Mouse (Mus musculus): Measurements from ENCODE around the gene Tmcc3. TPM values are rescaled to one million over a fixed set of nuclear protein-coding genes. Genes with fewer than 3 reads are reported as not detected.

Gene Tmcc3
- total and polyA plus RNA-seq, 3 experiments: 11.3 to 30.1 (median 23.1) TPM

DNA sequence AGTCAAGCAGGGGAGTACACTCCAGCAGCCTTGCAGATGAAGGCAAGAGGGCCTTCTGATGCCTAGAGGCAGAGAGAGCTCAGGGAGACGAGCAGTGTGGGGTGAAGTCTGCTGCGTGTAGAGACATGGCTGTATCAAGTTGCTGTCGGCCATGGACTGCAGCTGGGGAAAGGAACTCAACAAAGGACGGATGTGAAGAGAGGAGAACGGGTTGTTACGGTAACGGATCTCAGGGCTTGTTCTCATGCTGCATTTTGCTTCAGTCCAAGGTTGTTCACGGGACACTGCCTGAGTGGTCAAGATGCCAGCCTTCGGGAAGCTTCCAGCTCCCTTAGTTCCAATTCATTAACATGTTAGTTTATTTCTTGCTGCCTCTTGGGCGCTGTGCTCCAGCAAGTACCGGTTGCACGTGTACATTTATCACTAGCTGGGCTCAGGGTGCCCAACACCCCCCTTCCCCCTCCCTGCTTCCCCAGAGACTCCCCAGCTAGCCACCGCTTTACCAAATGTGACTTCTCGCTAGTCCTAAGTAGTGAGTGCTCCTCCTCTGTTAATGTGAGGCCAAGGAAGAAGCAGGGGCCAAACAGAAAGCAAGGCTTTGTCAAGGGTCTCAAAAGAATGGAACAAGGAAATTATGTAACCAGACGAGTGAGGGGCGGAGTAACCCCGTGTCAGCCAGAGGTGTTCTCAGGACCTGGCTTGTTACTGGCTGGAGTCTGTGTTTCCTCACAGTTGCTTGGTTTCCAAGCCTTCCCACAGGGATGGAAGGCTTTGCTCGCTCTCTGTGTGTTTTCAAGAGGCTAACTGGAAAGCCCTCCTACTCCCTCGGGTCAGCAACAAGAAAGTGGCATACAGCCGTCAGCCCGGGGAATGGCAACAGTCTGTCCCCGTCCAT is 104.4 kb downstream of the Tmcc3 start:
- no peak for DNase-seq (ENCODE audit: extremely low read depth)
- Histone ChIP-seq H3K4me1 (ENCODE audit: control insufficient read depth in 1 of 2, insufficient read depth in 2 of 2) (peaks cover 3 to 17% of the 10 kb centered on the region in 2 experiments; a peak in 2 of 4 replicates), H3K36me3 (replicated peaks in 1 of 2; ENCODE audit: control insufficient read depth in 1 of 2, insufficient read depth in 1 of 2, low read length in 1 of 2) (peaks cover 58 to 74% of the 10 kb centered on the region in 2 experiments), H3K9ac (ENCODE audit: insufficient read depth, low read depth) (no peak overlapping the region), H3K4me2 (ENCODE audit: insufficient read depth, low read depth, poor library complexity, severe bottlenecking) (no peak overlapping the region), H3K27ac (ENCODE audit: insufficient read depth, low read depth) (no peak overlapping the region), H3K9me3 (replicated peaks; ENCODE audit: low read length) (no peaks in the 10 kb centered on the region), H3K4me3 (replicated peaks in 1 of 3; ENCODE audit: low read depth in 2 of 3, low read length in 2 of 3, poor library complexity in 1 of 3) (no peak overlapping the region), H3K27me3 (replicated peaks) (no peaks in the 10 kb centered on the region), H3K79me2 (replicated peaks; ENCODE audit: control insufficient read depth, extremely low read depth, insufficient read depth, poor library complexity, severe bottlenecking) (no peaks in the 10 kb centered on the region; the same call in 1 of the 2 replicates)
- dilution Hi-C loops (cut with MboI; ENCODE audit: extremely low pct_ligation_motif_present, extremely low pct_unique_long_range_greater_than_20kb, low sequenced_read_pairs) (no loop called here), in situ Hi-C loops (cut with MboI; ENCODE audit: low pct_ligation_motif_present, low pct_unique_long_range_greater_than_20kb, low sequenced_read_pairs) (loop anchor here (25.0 kb wide), 1 partner anchor 546 kb away; no protein-coding TSS in a partner anchor)
- TF ChIP-seq CHD1 (IDR thresholded peaks at IDR 0.05; ENCODE audit: low read depth, low read length) (no peak), ZMIZ1 (IDR thresholded peaks at IDR 0.05; ENCODE audit: low read depth, low read length) (no peak), GABPA (IDR thresholded peaks at IDR 0.05; ENCODE audit: insufficient replicate concordance, low read depth, low read length) (no peak), EP300 (IDR thresholded peaks at IDR 0.05; ENCODE audit: low read length) (no peak), MAX (IDR thresholded peaks at IDR 0.05; ENCODE audit: low read length) (no peak), TBP (conservative IDR thresholded peaks at IDR 0.05; ENCODE audit: low read depth, low read length) (no peak), E2F4 (IDR thresholded peaks at IDR 0.05; ENCODE audit: insufficient replicate concordance, low read depth, low read length) (no peak), SMC3 (IDR thresholded peaks at IDR 0.05; ENCODE audit: low read depth, low read length) (no peak), JUND (conservative IDR thresholded peaks at IDR 0.05; ENCODE audit: low read depth, low read length) (no peak), TCF12 (IDR thresholded peaks at IDR 0.05; ENCODE audit: low read depth, low read length) (no peak)

- dilution Hi-C loops (cut with MboI; ENCODE audit: extremely low pct_ligation_motif_present, extremely low pct_unique_long_range_greater_than_20kb, low sequenced_read_pairs) (no loop called here), in situ Hi-C loops (cut with MboI; ENCODE audit: low pct_ligation_motif_present, low pct_unique_long_range_greater_than_20kb, low sequenced_read_pairs) (loop anchor here (25.0 kb wide), 1 partner anchor 545 kb away; no protein-coding TSS in a partner anchor)
- peaks cover 58 to 73% of the 10 kb centered on the region in 2 experiments for H3K36me3 ChIP-seq (replicated peaks in 1 of 2; ENCODE audit: control insufficient read depth in 1 of 2, insufficient read depth in 1 of 2, low read length in 1 of 2)
- no peak for TF ChIP-seq ZKSCAN1 (IDR thresholded peaks at IDR 0.05; ENCODE audit: borderline replicate concordance, low read depth, low read length)
- TF ChIP-seq POLR2A (IDR thresholded peaks at IDR 0.05; ENCODE audit: low read depth, low read length): no peak
- TF ChIP-seq JUN (IDR thresholded peaks at IDR 0.05; ENCODE audit: insufficient read depth, low read depth, low read length): no peak
- no peak for TF ChIP-seq ZC3H11A (IDR thresholded peaks at IDR 0.05; ENCODE audit: low read depth, low read length)
- no peak for TF ChIP-seq CHD2 (IDR thresholded peaks at IDR 0.05; ENCODE audit: low read length)
- no peak for TF ChIP-seq MAZ (IDR thresholded peaks at IDR 0.05; ENCODE audit: low read depth, low read length)
- TF ChIP-seq SIN3A (IDR thresholded peaks at IDR 0.05; ENCODE audit: low read length): no peak
- TF ChIP-seq USF1 (IDR thresholded peaks at IDR 0.05; ENCODE audit: low read depth, low read length): no peak
- TF ChIP-seq RAD21 (IDR thresholded peaks at IDR 0.05; ENCODE audit: low read depth, low read length): no peak
- no peak for TF ChIP-seq RCOR1 (conservative IDR thresholded peaks at IDR 0.05; ENCODE audit: low read depth, low read length)
- TF ChIP-seq TCF12 (IDR thresholded peaks at IDR 0.05; ENCODE audit: low read depth, low read length): no peak
- H3K4me3 ChIP-seq (replicated peaks in 1 of 3; ENCODE audit: low read depth in 2 of 3, low read length in 2 of 3, poor library complexity in 1 of 3): no peak overlapping the region
- H3K9ac ChIP-seq (ENCODE audit: insufficient read depth, low read depth): no peak overlapping the region
- no peak overlapping the region for H3K27ac ChIP-seq (ENCODE audit: insufficient read depth, low read depth)
- no peaks in the 10 kb centered on the region for H3K27me3 ChIP-seq (replicated peaks)
- H3K79me2 ChIP-seq (replicated peaks; ENCODE audit: control insufficient read depth, extremely low read depth, insufficient read depth, poor library complexity, severe bottlenecking): no peaks in the 10 kb centered on the region; the same call in 1 of the 2 replicates
- peaks cover 3 to 5% of the 10 kb centered on the region in 2 experiments; a peak in 1 of 4 replicates for H3K4me1 ChIP-seq (ENCODE audit: control insufficient read depth in 1 of 2, insufficient read depth in 2 of 2)
- H3K4me2 ChIP-seq (ENCODE audit: insufficient read depth, low read depth, poor library complexity, severe bottlenecking): no peak overlapping the region
- H3K9me3 ChIP-seq (replicated peaks; ENCODE audit: low read length): no peaks in the 10 kb centered on the region
- no peak for DNase-seq (ENCODE audit: extremely low read depth)
These were observed 105.9 kb downstream of the Tmcc3 start for GRCm38 (mm10) chr10:94417643-94418042.
